Mouse (Mus musculus): ENCODE results near the gene Gm34653. TPM values are rescaled to one million over a fixed set of nuclear protein-coding genes. Genes with fewer than 3 reads are reported as not detected.

The Gm34653 gene
- polyA plus RNA-seq, 1 experiment from 2014 or later = not detected

DNA sequence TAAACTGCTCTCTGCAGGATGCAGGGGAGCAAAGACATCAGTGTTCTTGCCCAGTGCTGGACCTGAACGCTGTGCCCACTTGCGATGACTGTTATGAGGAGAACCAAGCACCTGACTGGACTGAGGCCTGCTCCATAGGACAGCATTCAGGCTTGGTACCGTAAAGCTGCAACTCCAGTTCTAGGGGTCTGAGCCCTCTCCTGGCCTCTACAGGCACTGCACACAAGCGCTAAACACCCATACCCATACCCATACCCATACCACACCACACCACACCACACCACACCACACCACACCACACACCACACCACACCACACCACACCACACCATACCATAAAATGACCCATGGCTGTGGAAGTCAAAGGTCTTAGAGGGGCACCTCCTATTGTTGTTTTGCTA lies 22.5 kb downstream of the Gm34653 start:
- WGBS = 94% methylated on average over 4 of the region's 4 CpGs
- ATAC-seq (replicated peaks; ENCODE audit: insufficient number of reproducible peaks, insufficient read depth, low FRiP score, low read depth) = no peak
- no peaks in the 10 kb centered on the region for H3K4me1 ChIP-seq (replicated peaks)
- peaks cover 79% of the 10 kb centered on the region for H3K36me3 ChIP-seq
- no peak overlapping the region for H3K9ac ChIP-seq
- no peak overlapping the region for H3K4me3 ChIP-seq
- H3K27ac ChIP-seq = no peak overlapping the region
- H3K9me3 ChIP-seq (replicated peaks) = no peaks in the 10 kb centered on the region
- H3K4me2 ChIP-seq = no peak overlapping the region
- no peaks in the 10 kb centered on the region for H3K27me3 ChIP-seq

DNA sequence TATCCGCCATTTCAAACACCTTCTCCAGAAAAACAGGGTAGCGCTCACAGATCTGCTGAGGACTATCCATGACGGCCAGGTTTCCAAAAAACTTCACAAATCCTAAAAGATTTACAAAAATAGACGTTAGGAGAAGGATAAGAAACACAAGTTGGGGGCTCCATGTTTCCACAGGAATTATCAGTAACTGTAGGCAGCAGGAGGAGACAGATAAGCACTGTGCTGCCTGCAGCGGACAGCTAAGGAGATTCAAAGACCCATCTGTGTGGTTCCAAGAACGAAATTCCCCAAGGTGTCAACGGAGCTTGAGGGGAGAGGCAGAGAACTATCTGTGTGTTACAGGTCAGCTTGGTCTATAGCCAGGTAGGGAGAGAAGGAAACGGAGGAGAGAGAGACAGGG lies 24.9 kb downstream of the Gm34653 start:
- no peaks in the 10 kb centered on the region for H3K9me3 ChIP-seq (replicated peaks)
- H3K4me1 ChIP-seq (replicated peaks) = no peaks in the 10 kb centered on the region
- 76% methylated on average over 8 of the region's 8 CpGs for WGBS
- no peak overlapping the region for H3K4me2 ChIP-seq
- H3K9ac ChIP-seq = no peak overlapping the region
- H3K27ac ChIP-seq = no peak overlapping the region
- H3K27me3 ChIP-seq = no peaks in the 10 kb centered on the region
- H3K4me3 ChIP-seq = no peak overlapping the region
- ATAC-seq (replicated peaks; ENCODE audit: insufficient number of reproducible peaks, insufficient read depth, low FRiP score, low read depth) = no peak
- H3K36me3 ChIP-seq = peaks cover 75% of the 10 kb centered on the region

DNA sequence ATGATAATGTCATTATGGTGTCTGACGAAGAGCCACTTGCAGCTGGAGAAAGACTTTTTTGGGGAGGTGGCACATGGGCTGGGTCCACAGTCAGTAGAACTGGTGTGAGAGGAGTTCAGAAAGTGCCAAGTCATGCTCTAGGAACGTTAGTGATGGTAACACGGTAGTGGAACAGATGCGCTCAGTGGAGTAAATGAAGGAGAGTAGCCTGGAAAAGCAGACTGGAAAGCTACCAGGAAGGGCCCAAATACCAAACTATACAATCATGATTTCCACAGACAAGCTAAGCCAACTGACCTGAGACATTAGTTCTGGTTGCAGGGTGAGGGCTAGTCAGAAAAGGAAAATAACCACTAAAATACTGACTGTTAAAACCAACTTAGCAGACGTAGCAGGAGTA lies 36.9 kb downstream of the Gm34653 start:
- Histone ChIP-seq H3K9me3 (replicated peaks) (no peaks in the 10 kb centered on the region), H3K9ac (0 out of 2 replicates have a peak overlapping the region, but pooled peaks have one; percentile 19), H3K36me3 (peaks cover 13% of the 10 kb centered on the region), H3K27ac (no peak overlapping the region), H3K27me3 (peaks cover 11% of the 10 kb centered on the region; the same call in 1 of the 2 replicates), H3K4me1 (replicated peaks) (peaks cover 18% of the 10 kb centered on the region), H3K4me2 (peak overlapping the region; percentile 73), H3K4me3 (peak overlapping the region; percentile 40)
- no peak for ATAC-seq (replicated peaks; ENCODE audit: insufficient number of reproducible peaks, insufficient read depth, low FRiP score, low read depth)
- 31% methylated on average over 5 of the region's 5 CpGs for WGBS

DNA sequence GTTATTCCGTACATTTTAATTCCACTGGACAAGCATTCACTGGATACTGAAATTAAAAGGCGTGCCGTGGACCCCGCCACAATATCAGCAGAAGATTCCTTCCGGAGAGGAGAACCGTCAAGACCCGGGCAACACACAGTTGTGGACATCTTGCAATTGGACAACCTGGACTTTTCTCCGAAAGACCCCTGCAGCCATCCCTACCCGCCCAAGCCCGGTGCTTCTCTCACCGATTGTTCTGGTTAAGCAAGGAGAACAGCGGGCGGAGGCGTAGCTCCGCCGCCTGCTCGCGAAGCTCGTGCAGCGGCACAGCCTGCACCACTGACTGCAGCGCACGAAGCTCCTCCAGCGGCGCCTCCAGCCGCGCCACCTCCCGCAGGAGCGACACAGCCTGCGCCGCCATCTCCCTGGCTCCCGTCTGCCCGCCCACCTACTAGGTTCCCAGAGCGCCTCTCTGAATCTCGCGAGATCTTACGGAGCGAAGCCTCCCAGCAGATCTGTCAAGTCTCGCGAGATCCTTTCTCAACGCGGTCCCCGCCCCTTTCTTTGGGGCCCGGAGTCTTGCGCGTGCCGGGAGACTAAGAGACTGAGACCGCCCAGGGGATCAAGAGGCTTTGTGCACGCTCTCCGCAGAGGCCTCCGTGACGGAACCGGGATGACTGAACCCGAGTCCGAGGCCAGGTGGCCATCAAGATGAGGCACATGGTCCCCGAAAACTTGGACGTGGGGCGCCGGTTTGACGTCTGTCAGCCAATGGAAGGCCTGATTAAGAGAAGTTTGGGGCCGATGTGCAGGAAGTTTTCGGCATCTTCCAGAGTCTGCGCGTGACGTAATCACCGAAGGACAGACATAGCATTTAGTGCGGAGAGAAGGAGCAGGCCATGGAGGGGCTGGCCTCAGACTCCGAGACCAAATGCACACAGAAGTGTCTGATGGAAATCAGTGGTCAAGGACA lies 38.0 kb downstream of the Gm34653 start:
- H3K9ac ChIP-seq = peak overlapping the region; percentile 93
- peaks cover 18% of the 10 kb centered on the region for H3K4me1 ChIP-seq (replicated peaks)
- H3K9me3 ChIP-seq (replicated peaks) = no peaks in the 10 kb centered on the region
- peak overlapping the region; percentile 73 for H3K4me2 ChIP-seq
- WGBS = under 1% methylated on average over 67 of the region's 67 CpGs
- peaks cover 17% of the 10 kb centered on the region; the same call in 1 of the 2 replicates for H3K27me3 ChIP-seq
- peaks cover 2% of the 10 kb centered on the region for H3K36me3 ChIP-seq
- peak; percentile 98 for ATAC-seq (replicated peaks; ENCODE audit: insufficient number of reproducible peaks, insufficient read depth, low FRiP score, low read depth)
- H3K4me3 ChIP-seq = peak overlapping the region; percentile 76
- peak overlapping the region; percentile 96 for H3K27ac ChIP-seq

DNA sequence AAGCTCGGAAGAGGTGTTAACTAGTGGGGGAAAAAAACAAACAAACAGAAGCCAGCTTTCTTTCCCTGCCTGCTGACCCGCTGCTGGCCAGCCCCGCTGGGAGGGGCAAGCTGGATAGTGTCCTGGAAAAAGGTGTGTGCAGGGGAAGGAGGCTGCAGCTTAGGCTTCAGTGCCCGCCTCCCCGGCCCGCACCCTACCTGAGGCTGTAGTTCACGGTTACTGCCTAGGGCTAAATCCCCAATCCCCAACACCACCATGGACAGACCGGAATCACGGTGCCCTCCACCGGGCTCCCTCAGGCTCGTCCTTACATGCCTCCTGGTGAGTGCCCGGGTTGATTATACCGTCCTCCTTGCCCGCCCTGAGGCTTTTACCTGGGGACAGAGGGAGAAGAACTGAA lies 41.5 kb downstream of the Gm34653 start, which contains the start of gene Cutal:
TSS of gene Cutal (plus strand) at position 126 of the 400 bp plus-strand sequence.
- Histone ChIP-seq H3K36me3 (no peaks in the 10 kb centered on the region), H3K4me2 (peak within 1 kb of the TSS; percentile 62), H3K4me1 (replicated peaks) (peaks cover 16% of the 10 kb centered on the region), H3K9me3 (replicated peaks) (no peaks in the 10 kb centered on the region), H3K27ac (no peak within 1 kb of the TSS), H3K9ac (0 out of 2 replicates have a peak within 1 kb of the TSS, but pooled peaks have one; percentile 29), H3K4me3 (peak within 1 kb of the TSS; percentile 38), H3K27me3 (peaks cover 32% of the 10 kb centered on the region)
- ATAC-seq (replicated peaks; ENCODE audit: insufficient number of reproducible peaks, insufficient read depth, low FRiP score, low read depth) = no peak
- WGBS = 4% methylated on average over 14 of the region's 14 CpGs

DNA sequence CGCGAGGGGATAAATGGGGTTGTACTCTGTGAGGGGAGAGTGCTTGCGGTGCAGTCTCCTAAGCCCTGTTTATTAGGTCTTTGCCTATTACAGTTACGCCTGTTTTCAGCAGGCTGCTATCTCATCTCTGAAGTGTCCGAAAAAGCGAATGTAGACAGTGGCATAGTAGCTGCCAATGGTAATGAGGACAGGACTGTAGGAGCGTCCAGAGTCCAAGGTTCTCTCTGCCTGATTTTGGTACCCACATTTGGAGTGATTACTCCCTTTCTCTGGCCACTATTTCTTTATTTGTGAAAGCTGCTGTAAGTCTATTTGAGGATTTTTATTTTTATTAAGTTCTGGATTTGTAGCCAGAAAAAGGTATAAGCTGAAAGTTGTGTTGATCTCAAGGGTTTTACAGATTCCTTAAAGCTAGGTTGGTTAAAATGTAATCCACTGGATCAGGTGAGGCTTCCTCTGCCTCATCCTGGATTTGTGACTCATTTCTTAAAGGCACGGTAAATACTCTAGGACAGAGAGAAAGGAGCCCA lies 42.1 kb downstream of the Gm34653 start, which contains the start of gene Psmd5:
TSS of gene Psmd5 (minus strand) at position 153 of the 530 bp plus-strand sequence.
- H3K9ac ChIP-seq = 0 out of 2 replicates have a peak within 1 kb of the TSS, but pooled peaks have one; percentile 29

DNA sequence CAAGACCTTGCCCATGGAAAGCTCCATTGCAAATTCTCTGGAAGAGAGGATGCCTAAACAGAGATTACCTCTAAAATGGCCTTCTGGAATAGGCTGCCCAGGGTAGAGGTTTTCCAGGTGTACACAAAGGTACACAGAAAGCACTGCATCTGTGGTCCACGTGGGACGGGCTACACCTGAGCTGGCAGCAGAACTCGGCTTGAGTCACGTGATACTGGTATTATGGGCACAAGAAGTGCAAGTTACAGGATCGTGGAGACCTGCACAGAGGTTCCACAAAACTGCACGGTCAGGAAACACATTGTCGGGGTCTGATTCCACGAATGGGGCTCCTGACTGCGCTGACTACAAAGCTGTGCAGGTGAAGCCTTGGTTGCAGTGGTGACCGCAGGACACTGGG lies 47.2 kb downstream of the Gm34653 start:
- Histone ChIP-seq H3K9me3 (replicated peaks) (no peaks in the 10 kb centered on the region), H3K4me2 (no peak overlapping the region), H3K27ac (no peak overlapping the region), H3K4me1 (replicated peaks) (no peaks in the 10 kb centered on the region), H3K27me3 (peaks cover 31% of the 10 kb centered on the region), H3K9ac (no peak overlapping the region), H3K4me3 (no peak overlapping the region), H3K36me3 (no peaks in the 10 kb centered on the region)
- WGBS = 79% methylated on average over 10 of the region's 10 CpGs
- ATAC-seq (replicated peaks; ENCODE audit: insufficient number of reproducible peaks, insufficient read depth, low FRiP score, low read depth) = no peak

More for the DNA sequence above, 42.1 kb downstream of the Gm34653 start, which contains the start of gene Psmd5:
- Histone ChIP-seq H3K9me3 (replicated peaks) (no peaks in the 10 kb centered on the region), H3K36me3 (no peaks in the 10 kb centered on the region), H3K27ac (no peak within 1 kb of the TSS), H3K27me3 (peaks cover 33% of the 10 kb centered on the region), H3K4me2 (peak within 1 kb of the TSS; percentile 62), H3K4me1 (replicated peaks) (peaks cover 10% of the 10 kb centered on the region), H3K4me3 (peak within 1 kb of the TSS; percentile 38)
- 11% methylated on average over 8 of the region's 8 CpGs for WGBS
- ATAC-seq (replicated peaks; ENCODE audit: insufficient number of reproducible peaks, insufficient read depth, low FRiP score, low read depth) = no peak

DNA sequence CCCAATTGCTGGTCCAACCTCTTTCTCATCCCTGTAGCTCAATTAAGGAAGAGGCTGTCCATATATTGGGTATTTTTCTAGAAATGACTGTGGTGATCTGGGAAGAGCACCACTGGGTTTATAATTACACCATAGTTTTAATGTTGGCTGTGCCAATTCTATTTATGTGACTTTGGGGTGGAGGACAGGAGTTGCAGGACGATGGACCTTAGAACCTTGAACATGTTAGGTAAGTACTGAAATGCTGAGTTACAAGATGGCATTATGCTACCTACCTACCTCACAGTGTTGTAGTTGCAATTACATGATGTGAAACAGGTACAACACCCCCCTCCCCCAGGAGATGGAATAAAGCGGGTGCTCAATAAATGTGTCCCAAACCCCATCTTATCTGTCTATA lies 50.0 kb downstream of the Gm34653 start:
- no peak overlapping the region for H3K9ac ChIP-seq
- H3K27me3 ChIP-seq = peaks cover 16% of the 10 kb centered on the region
- no peaks in the 10 kb centered on the region for H3K4me1 ChIP-seq (replicated peaks)
- H3K27ac ChIP-seq = no peak overlapping the region
- H3K4me2 ChIP-seq = no peak overlapping the region
- no peaks in the 10 kb centered on the region for H3K9me3 ChIP-seq (replicated peaks)
- H3K4me3 ChIP-seq = no peak overlapping the region
- 87% methylated on average over 2 of the region's 2 CpGs for WGBS
- no peaks in the 10 kb centered on the region for H3K36me3 ChIP-seq
- no peak for ATAC-seq (replicated peaks; ENCODE audit: insufficient number of reproducible peaks, insufficient read depth, low FRiP score, low read depth)

DNA sequence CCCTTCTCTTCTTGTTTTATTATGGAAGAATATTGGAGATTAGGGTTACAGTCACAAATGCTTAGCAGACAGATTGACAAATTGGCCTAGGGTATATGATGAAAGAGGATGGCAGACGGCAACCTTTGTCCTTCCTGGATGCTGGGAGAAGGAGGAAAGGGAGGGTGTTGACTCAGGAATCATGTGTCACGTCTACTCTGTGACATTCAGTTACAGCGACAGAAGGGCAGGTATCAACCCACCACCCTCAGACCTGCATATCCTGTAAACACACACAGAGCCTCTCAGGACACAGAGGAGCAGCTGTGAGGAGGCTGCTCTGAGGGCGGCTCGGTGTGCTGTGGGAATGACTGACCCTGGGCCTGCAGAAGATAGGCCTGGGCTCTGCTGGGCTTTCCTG lies 50.4 kb downstream of the Gm34653 start:
- peaks cover 15% of the 10 kb centered on the region for H3K27me3 ChIP-seq
- H3K36me3 ChIP-seq = no peaks in the 10 kb centered on the region
- no peak overlapping the region for H3K4me2 ChIP-seq
- H3K4me1 ChIP-seq (replicated peaks) = no peaks in the 10 kb centered on the region
- H3K9me3 ChIP-seq (replicated peaks) = no peaks in the 10 kb centered on the region
- no peak overlapping the region for H3K4me3 ChIP-seq
- no peak overlapping the region for H3K27ac ChIP-seq
- 34% methylated on average over 5 of the region's 5 CpGs for WGBS
- H3K9ac ChIP-seq = no peak overlapping the region
- no peak for ATAC-seq (replicated peaks; ENCODE audit: insufficient number of reproducible peaks, insufficient read depth, low FRiP score, low read depth)

DNA sequence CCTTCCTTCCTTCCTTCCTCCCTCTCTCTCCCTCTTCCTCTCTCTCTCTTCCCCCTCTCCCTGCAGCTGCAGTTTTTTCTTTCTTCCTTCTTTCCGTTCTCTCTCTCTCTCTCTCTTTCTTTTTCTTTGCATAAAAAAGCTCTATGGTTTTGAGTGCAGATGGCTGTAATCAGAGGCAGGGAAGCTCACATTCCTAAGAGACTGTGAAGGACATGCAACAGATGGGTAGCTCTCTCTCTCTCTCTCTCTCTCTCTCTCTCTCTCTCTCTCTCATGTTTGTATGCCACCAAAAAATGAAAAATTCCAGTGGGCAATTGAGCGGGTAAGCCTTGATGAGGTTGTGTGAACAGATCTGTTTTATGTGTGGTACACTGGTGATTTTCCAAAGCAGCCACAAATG lies 51.4 kb downstream of the Gm34653 start:
- peaks cover 14% of the 10 kb centered on the region for H3K27me3 ChIP-seq
- H3K36me3 ChIP-seq = no peaks in the 10 kb centered on the region
- H3K9ac ChIP-seq = no peak overlapping the region
- 71% methylated on average over 2 of the region's 2 CpGs for WGBS
- H3K4me2 ChIP-seq = no peak overlapping the region
- no peak overlapping the region for H3K27ac ChIP-seq
- no peak for ATAC-seq (replicated peaks; ENCODE audit: insufficient number of reproducible peaks, insufficient read depth, low FRiP score, low read depth)
- H3K4me1 ChIP-seq (replicated peaks) = no peaks in the 10 kb centered on the region
- H3K9me3 ChIP-seq (replicated peaks) = no peaks in the 10 kb centered on the region
- no peak overlapping the region for H3K4me3 ChIP-seq

Data from heart, embryonic 15.5 days (tissue).